Mouse (Mus musculus): ENCODE measurements around the gene Rbfox1. TPM values are rescaled to one million over a fixed set of nuclear protein-coding genes. Genes with fewer than 3 reads are reported as not detected.
A peak's percentile ranks its signal among the peaks of the same experiment; 100 is the strongest.

Rbfox1 gene
- total RNA-seq, 2 experiments from 2014 or later, result 410 to 420 TPM

DNA sequence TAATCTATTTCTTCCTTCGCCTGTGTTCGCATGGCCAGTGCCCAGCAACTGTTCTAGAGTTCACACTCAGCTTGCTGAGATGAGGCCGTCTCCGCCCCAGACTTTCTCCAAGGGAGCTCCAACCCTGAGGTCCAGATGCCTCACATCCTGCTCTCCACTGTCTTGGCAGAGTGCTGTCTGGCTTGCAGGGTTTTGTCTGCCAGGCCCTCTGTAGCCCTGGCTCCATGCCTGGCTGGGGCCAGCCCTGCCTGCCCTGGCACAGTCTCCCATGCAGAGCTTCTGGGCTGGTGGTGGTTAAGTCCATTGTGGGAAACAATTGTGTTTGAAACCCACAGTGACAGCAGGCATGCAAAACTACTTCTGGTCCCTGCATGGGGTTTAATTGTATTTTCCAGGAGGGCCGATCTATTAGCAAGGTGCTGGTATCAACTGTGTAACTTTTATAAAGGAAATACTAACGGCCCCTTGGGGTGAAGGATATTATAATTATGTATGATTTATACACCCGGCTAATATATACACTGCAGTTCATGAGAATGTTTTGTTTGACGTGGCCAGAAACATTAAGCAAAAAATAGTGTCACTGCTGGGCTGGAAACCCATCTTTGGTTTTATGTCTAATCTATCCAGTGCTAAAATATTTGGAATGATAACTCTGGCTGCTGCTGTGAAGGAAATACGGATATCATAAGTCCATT is 831.2 kb downstream of the Rbfox1 start:
- DNase-seq, result peak; percentile 32 to 33

GRCm38 (mm10) chr16:6719027-6719426 is 833.9 kb downstream of the Rbfox1 start:
- DNase-seq, result no peak

- DNase-seq, result peak in 1 of 2 experiments; percentile 14
These were observed 847.5 kb downstream of the Rbfox1 start for GRCm38 (mm10) chr16:6732646-6733045.

GRCm38 (mm10) chr16:6733427-6733826 is 848.3 kb downstream of the Rbfox1 start:
- DNase-seq, result no peak

DNA sequence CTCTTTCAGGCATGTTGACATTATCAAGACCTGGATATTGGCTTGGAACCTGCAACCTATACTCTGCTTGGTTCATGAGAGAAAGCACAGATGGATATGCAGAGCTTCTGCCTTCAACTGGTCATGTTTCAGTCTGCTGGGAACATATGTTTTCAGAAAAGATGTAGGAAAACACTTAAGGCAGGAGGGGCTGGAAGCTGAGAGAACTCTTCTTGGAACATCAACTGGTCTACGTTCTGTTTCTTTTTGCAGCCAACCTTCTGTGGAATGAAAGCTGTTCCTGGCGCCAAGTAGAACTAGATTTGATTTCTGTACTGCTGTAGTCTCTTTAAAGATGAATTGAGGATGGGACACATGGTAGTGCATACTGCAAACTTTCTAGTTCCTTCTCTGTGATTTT is 851.4 kb downstream of the Rbfox1 start:
- DNase-seq, result peak in 1 of 2 experiments; percentile 12

- no peak for DNase-seq
These were observed 851.8 kb downstream of the Rbfox1 start for GRCm38 (mm10) chr16:6736998-6737397.

GRCm38 (mm10) chr16:6746116-6746515 is 861.0 kb downstream of the Rbfox1 start:
- no peak for DNase-seq

GRCm38 (mm10) chr16:6750491-6750890 is 865.3 kb downstream of the Rbfox1 start:
- peak; percentile 47 to 54 for DNase-seq

DNA sequence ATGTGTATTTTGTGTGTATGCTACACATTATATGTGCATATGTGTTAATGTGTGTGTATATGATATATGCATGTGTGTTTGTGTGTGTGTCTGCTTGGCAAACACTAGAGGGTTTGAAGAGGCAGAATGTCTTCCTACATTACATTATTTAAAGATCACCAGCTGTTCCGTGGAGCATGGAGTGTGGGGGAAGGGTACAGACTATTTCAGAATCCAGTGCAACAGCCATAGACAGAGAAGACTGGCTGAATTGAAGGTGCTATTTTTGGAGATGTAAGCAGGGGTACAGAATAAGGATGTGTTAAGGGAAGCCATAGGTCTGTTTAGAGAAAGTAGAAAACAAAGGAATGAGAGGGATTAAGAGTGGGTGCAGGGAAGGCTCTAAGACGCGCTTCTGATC is 869.7 kb downstream of the Rbfox1 start:
- DNase-seq, result no peak

- DNase-seq, result no peak
These were observed 884.5 kb downstream of the Rbfox1 start for GRCm38 (mm10) chr16:6769495-6770237.

- no peak for DNase-seq
These were observed 892.5 kb downstream of the Rbfox1 start for GRCm38 (mm10) chr16:6777506-6778185.

DNA sequence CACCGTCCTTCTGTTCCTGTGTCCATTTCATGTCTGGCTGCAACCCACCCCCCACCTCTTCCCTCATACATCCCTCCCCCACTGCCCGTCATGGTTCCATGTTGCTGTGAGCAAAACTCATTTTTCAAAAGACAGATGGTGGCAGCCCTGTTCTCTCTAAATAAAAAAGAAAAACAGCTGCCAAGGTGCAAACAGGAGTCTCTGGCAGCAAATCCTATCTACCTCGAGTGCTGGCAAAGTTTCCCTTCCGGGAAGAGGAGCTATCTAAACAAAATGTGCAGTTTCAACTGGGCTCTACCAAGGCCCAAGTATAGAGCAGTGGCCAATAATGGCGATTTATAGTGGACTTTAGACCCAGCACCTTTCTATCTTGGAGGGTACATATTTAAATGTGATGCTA is 899.0 kb downstream of the Rbfox1 start:
- no peak for DNase-seq

DNA sequence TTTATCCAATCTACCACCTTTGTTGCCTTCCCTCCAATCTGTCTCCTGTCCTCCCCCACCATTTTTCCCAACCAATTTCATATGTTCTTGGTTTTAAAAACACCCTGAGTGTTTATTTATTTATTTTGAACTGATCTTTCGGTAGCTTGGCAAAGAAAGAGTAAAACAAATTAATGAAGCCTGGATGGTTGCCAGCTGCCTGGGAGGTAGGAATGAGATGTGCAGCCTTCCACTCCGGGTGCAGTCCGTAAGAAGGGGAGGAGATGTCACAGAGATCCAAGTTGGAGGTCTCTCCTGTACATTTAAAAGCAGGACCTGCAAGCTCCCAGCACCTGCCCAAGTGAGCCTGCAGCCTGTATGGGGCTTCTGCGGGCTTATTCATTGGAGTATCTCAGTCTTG is 899.9 kb downstream of the Rbfox1 start:
- DNase-seq, result no peak

GRCm38 (mm10) chr16:6791218-6791617 is 906.1 kb downstream of the Rbfox1 start:
- DNase-seq, result no peak

DNA sequence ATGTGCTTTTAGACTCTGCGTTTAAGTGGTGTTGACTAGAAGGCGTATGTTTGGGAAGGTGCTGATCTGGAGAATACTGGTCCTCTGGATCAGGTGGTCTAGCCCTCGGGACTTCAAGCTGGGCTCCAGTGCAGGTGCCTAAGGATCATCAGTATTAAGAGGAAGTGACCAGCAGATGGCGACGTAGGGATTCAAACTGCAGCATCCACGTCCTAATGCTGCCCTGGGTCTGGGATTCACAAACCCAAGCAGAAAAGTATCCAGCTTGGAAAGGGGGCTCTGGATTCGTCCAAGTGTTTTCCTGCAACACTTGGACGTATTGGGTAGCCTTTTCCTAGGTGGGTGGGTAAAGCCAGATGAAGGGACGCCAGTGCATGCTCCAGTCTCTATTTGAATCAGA is 906.5 kb downstream of the Rbfox1 start:
- peak in 1 of 2 experiments; percentile 37 for DNase-seq

DNA sequence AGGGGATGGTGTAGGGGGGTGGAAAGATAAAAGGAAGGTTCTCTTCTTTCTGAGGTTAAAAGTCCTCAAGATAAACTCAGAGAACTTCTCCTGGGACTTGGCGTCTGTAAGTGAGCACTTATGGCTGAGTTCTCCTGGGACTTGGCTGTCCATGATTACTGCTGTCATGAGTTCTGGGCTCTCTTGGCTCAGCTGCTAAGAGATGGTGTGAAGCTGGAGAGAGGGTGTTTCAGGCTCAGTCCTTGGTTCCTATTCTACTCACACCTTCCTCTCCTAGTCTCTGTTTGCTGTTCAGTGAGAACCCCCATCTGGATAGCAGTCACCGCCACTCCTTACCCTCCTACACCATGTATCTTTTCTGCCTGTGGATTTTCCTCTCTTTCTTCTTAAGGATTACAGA is 921.1 kb downstream of the Rbfox1 start:
- DNase-seq, result no peak

DNA sequence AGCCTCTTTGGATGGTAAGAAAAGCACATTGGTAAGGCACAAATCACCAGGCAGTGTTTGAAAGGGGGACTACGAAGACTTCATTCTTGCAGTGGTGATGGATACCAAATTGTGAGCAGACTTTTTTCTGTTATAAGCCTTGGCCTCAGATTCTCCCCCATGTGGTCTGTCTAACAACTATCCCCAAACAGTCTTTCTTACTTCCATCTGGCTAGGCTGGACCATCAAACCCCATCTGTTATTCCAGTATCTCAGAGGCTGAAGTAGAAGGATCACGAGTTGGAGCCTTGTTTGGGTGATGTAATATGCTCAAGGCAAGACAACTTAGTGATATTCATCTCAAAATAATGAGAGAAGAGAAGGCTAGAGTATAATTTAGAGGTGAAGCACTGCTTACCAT is 922.7 kb downstream of the Rbfox1 start:
- no peak for DNase-seq

GRCm38 (mm10) chr16:6813871-6814270 is 928.7 kb downstream of the Rbfox1 start:
- DNase-seq, result no peak

GRCm38 (mm10) chr16:6821741-6822140 is 936.6 kb downstream of the Rbfox1 start:
- DNase-seq, result no peak

- DNase-seq, result no peak
These were observed 944.9 kb downstream of the Rbfox1 start for GRCm38 (mm10) chr16:6829892-6830524.

DNA sequence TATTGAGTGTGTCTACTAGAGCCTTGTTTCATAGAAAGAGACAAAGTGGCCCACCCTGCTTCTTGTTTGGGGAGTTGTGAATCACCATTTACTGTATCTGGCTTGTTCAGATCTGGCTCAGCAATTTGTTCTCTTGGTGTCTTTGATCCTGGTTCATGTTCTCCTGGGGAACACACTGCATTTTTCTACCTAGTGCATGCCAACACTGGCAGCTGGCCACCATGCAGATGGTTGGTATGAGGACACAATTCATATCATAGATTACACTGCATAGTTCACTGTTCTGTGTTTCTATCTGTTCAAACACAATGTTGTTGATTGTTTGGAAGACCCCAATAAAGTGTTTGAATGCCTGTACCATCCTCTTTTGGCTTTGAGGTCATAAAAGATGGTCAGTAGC is 948.3 kb downstream of the Rbfox1 start:
- DNase-seq, result peak in 1 of 2 experiments; percentile 35

- no peak for DNase-seq
These were observed 949.9 kb downstream of the Rbfox1 start for GRCm38 (mm10) chr16:6835051-6835450.
